Mouse (Mus musculus) right cerebral cortex, postnatal 10 days (tissue): ENCODE measurements at regions not wholly inside any gene's neighbourhood (a gene's known extent, or its start where the extent isn't known, plus 50 kb on each side); places are given as distances from the start of the nearest gene placed in this dataset.

Experiments used
- DNase-seq, 2 experiments: peaks; one replicate each; pipeline ENCODE4 v3.0.0; 2021; ENCODE audit warnings: low spot score in 2 of 2

GRCm38 (mm10) chr3:119893165-119893910, 109.1 kb upstream of the Ptbp2 start:
- DNase-seq = peak; percentile 24

GRCm38 (mm10) chr3:119892533-119893164, 108.4 kb upstream of the Ptbp2 start:
- DNase-seq = no peak

GRCm38 (mm10) chr3:119890911-119891310, 106.6 kb upstream of the Ptbp2 start:
- DNase-seq = no peak

DNA sequence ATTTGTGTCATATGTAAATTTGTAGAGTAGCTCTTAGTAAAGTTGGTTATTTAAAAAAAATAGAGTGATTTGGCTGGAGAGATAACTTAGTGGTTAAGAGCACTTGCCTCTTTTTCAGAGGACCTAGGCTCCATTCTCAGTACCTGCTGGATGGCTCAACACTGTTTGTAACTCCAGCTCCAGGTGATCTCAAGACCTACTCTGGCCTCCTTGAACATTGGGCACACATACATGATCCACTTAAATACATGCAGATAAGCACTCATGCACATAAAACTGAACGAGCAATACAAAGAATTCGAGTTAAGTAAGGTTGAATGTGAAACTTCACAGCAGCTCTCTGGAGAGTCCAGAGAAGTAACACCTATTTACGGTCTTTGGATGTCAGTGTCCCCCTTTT, 104.2 kb upstream of the Ptbp2 start:
- DNase-seq = no peak

GRCm38 (mm10) chr3:119876395-119876794, 92.1 kb upstream of the Ptbp2 start:
- no peak for DNase-seq

DNA sequence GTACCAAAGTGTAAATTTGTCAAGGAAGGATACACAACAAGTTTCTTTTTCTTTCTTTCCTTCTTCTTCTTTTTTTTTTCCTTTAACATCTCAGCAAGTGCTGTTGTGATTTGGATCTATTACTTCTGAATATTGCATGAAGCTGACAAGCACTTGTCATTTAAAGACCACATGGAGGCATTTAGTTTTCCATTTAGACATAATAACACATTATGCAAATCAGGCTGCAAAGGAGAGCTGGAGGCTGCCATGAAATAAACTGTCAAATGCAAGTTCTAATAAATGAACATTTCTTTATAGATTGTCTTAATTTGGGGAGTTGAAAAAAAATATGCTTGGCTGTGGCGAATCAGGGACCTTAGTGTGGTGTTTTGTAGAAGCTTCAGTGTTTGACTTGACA, 90.8 kb upstream of the Ptbp2 start:
- DNase-seq = no peak

- peak; percentile 74 to 85 for DNase-seq
Measured at GRCm38 (mm10) chr3:119862194-119862957, 78.1 kb upstream of the Ptbp2 start.
